Mouse (Mus musculus) limb, embryonic 11.5 days (tissue): Measurements from ENCODE around the gene Usp46. TPM values are rescaled to one million over a fixed set of nuclear protein-coding genes. Genes with fewer than 3 reads are reported as not detected.
A peak's percentile ranks its signal among the peaks of the same experiment; 100 is the strongest.

ENCODE experiments used
- ATAC-seq: fragments of 200-750 bp; cut with Nextera tagmentation; 2 replicates; pipeline ENCODE4 v1.8.0; 2017; ENCODE audit warnings: low read depth; ENCODE audit not compliant: insufficient number of reproducible peaks, low FRiP score, low TSS enrichment
- DNase-seq: peaks from one replicate; pipeline ENCODE4 v3.0.0-alpha.2; 2015; ENCODE audit warnings: low spot score
- H3K27ac ChIP-seq: fragments of 300-500 bp; sonication (generic); replicated peaks from 2 replicates; pipeline ENCODE4 v1.5.1; 2014; ENCODE audit warnings: low read depth, mild to moderate bottlenecking, low read length
- H3K27me3 ChIP-seq: fragments of 300-500 bp; sonication (generic); 2 replicates; pipeline ENCODE4 v1.6.1; 2014; ENCODE audit warnings: mild to moderate bottlenecking, low read length, mixed read lengths; ENCODE audit not compliant: control insufficient read depth, insufficient read depth
- H3K36me3 ChIP-seq: fragments of 300-500 bp; sonication (generic); 2 replicates; pipeline ENCODE4 v1.6.1; 2014; ENCODE audit warnings: mild to moderate bottlenecking, low read length, moderate library complexity, mixed read lengths; ENCODE audit not compliant: control insufficient read depth, insufficient read depth
- H3K4me1 ChIP-seq: fragments of 300-500 bp; sonication (generic); 2 replicates; pipeline ENCODE4 v1.6.1; 2014; ENCODE audit warnings: low read length, mixed read lengths; ENCODE audit not compliant: control insufficient read depth, insufficient read depth
- H3K4me2 ChIP-seq: fragments of 300-500 bp; sonication (generic); 2 replicates; pipeline ENCODE4 v1.6.1; 2014; ENCODE audit warnings: low read depth, mild to moderate bottlenecking, moderate library complexity; ENCODE audit not compliant: severe bottlenecking
- H3K4me3 ChIP-seq: fragments of 300-500 bp; sonication (generic); 2 replicates; pipeline ENCODE4 v1.5.1; 2014; ENCODE audit warnings: low read depth, low read length
- H3K9ac ChIP-seq: fragments of 300-500 bp; sonication (generic); 2 replicates; pipeline ENCODE4 v1.6.1; 2014; ENCODE audit warnings: mild to moderate bottlenecking, low read length
- H3K9me3 ChIP-seq: fragments of 300-500 bp; sonication (generic); 2 replicates; pipeline ENCODE4 v1.6.1; 2016; ENCODE audit warnings: low read length; ENCODE audit not compliant: control insufficient read depth
- WGBS: fragments of 180-500 bp; shearing (Covaris S2); extraction: QIAGEN DNeasy Blood & Tissue Kit; methylation state at CpG from one replicate; pipeline ENCODE4 v1.1.7; 2014; 5-methylcytosine and 5-hydroxymethylcytosine counted together
- polyA plus RNA-seq: library from polyadenylated mRNA; unstranded; fragments of >200 nt; fragmentation: Nextera tagmentation; extraction: Ambion mirVana; gene quantifications from 2 replicates; pipeline ENCODE4 v1.2.1, GENCODE M21; 2014

The Usp46 gene
- polyA plus RNA-seq, 1 experiment from 2014 or later, result 48.8 TPM

- WGBS, result 85% methylated on average over 2 of the region's 2 CpGs
- Histone ChIP-seq H3K4me1 (peaks cover 3% of the 10 kb centered on the region; the same call in 1 of the 2 replicates), H3K9ac (no peak overlapping the region), H3K4me3 (no peak overlapping the region), H3K36me3 (peaks cover 9% of the 10 kb centered on the region), H3K27me3 (no peaks in the 10 kb centered on the region), H3K4me2 (no peak overlapping the region), H3K27ac (no peak overlapping the region), H3K9me3 (no peaks in the 10 kb centered on the region)
- ATAC-seq (no peak), DNase-seq (no peak)
Observed at GRCm38 (mm10) chr5:74095611-74096010, 27.4 kb upstream of the Usp46 start.

- WGBS, result 87% methylated on average over 8 of the region's 8 CpGs
- H3K9me3 ChIP-seq, result no peaks in the 10 kb centered on the region
- DNase-seq (no peak), ATAC-seq (no peak)
- H3K4me3 ChIP-seq, result peak overlapping the region; percentile 96; the same call in 1 of the 2 replicates
- H3K9ac ChIP-seq, result no peak overlapping the region
- peak overlapping the region; percentile 45 for H3K4me2 ChIP-seq
- H3K4me1 ChIP-seq, result peaks cover 3% of the 10 kb centered on the region; the same call in 1 of the 2 replicates
- no peak overlapping the region for H3K27ac ChIP-seq
- no peaks in the 10 kb centered on the region for H3K27me3 ChIP-seq
- peaks cover 9% of the 10 kb centered on the region for H3K36me3 ChIP-seq
Observed at GRCm38 (mm10) chr5:74094841-74095437, 26.7 kb upstream of the Usp46 start.

- Histone ChIP-seq H3K4me1 (peaks cover 3% of the 10 kb centered on the region; the same call in 1 of the 2 replicates), H3K36me3 (peaks cover 9% of the 10 kb centered on the region), H3K4me2 (peak overlapping the region; percentile 45), H3K9me3 (no peaks in the 10 kb centered on the region), H3K27me3 (no peaks in the 10 kb centered on the region), H3K4me3 (peak overlapping the region; percentile 96), H3K27ac (peak overlapping the region; percentile 86), H3K9ac (peak overlapping the region; percentile 99)
- ATAC-seq (no peak), DNase-seq (no peak)
- 24% methylated on average over 11 of the region's 11 CpGs for WGBS
Observed at GRCm38 (mm10) chr5:74093556-74094428, 25.6 kb upstream of the Usp46 start.

GRCm38 (mm10) chr5:74092833-74093555 lies 24.8 kb upstream of the Usp46 start:
- DNase-seq (peak; percentile 94), ATAC-seq (peak; percentile 95)
- under 1% methylated on average over 56 of the region's 57 CpGs for WGBS
- Histone ChIP-seq H3K9me3 (no peaks in the 10 kb centered on the region), H3K4me1 (peaks cover 3% of the 10 kb centered on the region; the same call in 1 of the 2 replicates), H3K36me3 (peaks cover 9% of the 10 kb centered on the region), H3K4me2 (peak overlapping the region; percentile 45), H3K9ac (peak overlapping the region; percentile 99), H3K27me3 (no peaks in the 10 kb centered on the region), H3K4me3 (peak overlapping the region; percentile 96), H3K27ac (peak overlapping the region; percentile 86)

GRCm38 (mm10) chr5:74092481-74092832 lies 24.2 kb upstream of the Usp46 start:
- H3K27ac ChIP-seq, result no peak overlapping the region; the same call in 1 of the 2 replicates
- 44% methylated on average over 4 of the region's 4 CpGs for WGBS
- no peaks in the 10 kb centered on the region for H3K9me3 ChIP-seq
- ATAC-seq (no peak; the same call in 1 of the 2 replicates), DNase-seq (no peak)
- peaks cover 3% of the 10 kb centered on the region; the same call in 1 of the 2 replicates for H3K4me1 ChIP-seq
- no peak overlapping the region for H3K9ac ChIP-seq
- peak overlapping the region; percentile 96; the same call in 1 of the 2 replicates for H3K4me3 ChIP-seq
- peaks cover 9% of the 10 kb centered on the region for H3K36me3 ChIP-seq
- H3K27me3 ChIP-seq, result no peaks in the 10 kb centered on the region
- peak overlapping the region; percentile 15; the same call in 1 of the 2 replicates for H3K4me2 ChIP-seq

- WGBS, result 76% methylated on average over 3 of the region's 3 CpGs
- Histone ChIP-seq H3K27me3 (no peaks in the 10 kb centered on the region), H3K9ac (no peak overlapping the region), H3K4me1 (peaks cover 3% of the 10 kb centered on the region; the same call in 1 of the 2 replicates), H3K27ac (no peak overlapping the region), H3K9me3 (no peaks in the 10 kb centered on the region), H3K4me3 (no peak overlapping the region), H3K4me2 (no peak overlapping the region), H3K36me3 (peaks cover 3% of the 10 kb centered on the region)
- no peak for DNase-seq
- ATAC-seq, result no peak
Observed at GRCm38 (mm10) chr5:74089643-74090042, 21.4 kb upstream of the Usp46 start.

GRCm38 (mm10) chr5:74081756-74082155 lies 13.5 kb upstream of the Usp46 start:
- DNase-seq, result no peak
- Histone ChIP-seq H3K4me1 (peaks cover 4% of the 10 kb centered on the region; the same call in 1 of the 2 replicates), H3K4me2 (no peak overlapping the region), H3K36me3 (no peaks in the 10 kb centered on the region), H3K27ac (no peak overlapping the region), H3K27me3 (no peaks in the 10 kb centered on the region), H3K4me3 (no peak overlapping the region), H3K9ac (no peak overlapping the region), H3K9me3 (no peaks in the 10 kb centered on the region)
- no peak for ATAC-seq
- WGBS, result 91% methylated on average over 6 of the region's 6 CpGs
